Mouse (Mus musculus): ENCODE results near the gene Cntn5. TPM values are rescaled to one million over a fixed set of nuclear protein-coding genes. Genes with fewer than 3 reads are reported as not detected.

Cntn5 gene
- 6.7 TPM for polyA plus RNA-seq (2015; fragmentation: Illumina TruSeq; extraction: RNeasy Lipid Tissue Mini Kit (QIAGEN cat#74804); ENCODE audit: low read depth, low replicate concordance)

DNA sequence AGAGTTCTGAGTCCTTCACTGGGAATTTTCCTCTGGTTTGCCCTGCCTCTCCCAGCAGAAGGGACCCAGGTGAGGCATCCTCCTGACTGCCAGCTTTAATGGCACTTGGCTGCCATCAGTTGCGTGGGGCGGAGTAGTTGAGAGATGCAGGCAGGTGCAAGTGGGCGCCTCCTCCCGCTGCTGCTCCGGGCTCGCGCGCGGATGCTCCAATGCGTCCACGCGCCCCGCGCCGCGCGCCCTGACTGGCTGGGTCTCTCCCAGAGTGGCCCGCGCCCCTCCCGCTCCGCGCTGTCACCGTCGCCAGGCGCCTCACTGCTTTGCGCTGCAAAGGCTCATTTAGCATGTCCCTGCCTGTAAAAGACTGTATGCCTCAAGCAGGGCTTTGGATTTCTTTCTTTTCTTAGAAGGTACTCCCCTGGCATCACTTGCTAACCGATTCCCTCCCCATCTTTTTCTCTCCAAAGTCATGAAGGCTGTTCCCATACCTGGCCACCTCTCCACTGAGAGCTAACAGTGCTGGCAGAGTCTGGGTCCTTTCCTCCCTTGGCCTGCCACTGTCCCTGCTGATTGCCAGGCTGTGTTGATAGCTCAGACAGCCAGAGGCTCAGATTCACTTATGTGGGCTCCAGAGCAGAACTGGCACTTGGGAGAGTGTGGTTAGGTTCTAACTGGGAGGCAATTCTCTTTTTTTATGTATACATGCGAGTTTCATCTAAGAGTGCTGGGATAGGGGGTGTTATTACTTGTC, at the start of gene Cntn5:
Cntn5 (minus strand) TSS at position 160 of the 748 bp plus-strand sequence.

All from brain, adult 10 weeks (tissue).